Mouse (Mus musculus): ENCODE results near the gene Errfi1. TPM values are rescaled to one million over a fixed set of nuclear protein-coding genes. Genes with fewer than 3 reads are reported as not detected.

Errfi1 gene
- polyA plus RNA-seq, 1 experiment from 2014 or later: 26.9 TPM

DNA sequence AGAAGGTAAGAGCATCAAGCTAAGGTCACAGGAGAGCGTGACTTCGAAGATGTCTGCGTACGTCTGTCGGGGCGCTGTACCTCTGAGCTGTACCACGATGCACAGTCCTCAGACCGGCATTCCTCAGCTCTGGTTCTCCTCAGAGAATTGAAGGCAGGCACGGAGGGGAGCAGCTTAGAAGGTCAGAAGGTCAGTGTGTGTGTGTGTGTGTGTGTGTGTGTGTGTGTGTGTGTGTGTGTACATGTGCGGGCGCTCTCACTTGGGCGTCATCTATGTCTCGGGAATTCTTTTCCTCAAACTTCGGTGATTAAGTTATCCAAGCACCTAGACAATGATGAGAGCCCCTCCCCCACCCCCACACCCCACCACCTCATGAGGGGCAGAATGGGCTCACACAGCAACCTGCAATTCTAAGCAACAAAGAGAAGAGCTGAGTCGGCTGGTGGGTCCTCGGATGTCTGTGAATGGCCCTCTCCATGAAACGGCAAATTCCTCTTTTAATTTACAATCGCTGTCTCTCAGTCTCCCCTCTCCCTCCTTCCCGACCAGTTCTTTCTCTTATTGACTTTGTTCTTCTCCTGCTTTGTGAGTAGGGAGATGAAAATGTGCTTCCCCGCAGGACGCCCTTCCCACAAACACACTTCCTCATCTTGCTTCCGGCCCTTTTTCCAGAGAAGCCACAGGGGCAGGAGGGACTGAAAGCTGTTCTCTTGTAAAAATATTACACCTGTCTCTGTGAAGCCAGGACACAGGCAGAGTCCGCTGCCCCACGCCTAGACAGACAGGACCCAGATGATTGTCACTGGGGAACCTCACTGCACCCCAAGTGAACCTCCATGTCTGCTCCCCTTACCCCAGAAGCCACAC, 29.9 kb upstream of the Errfi1 start:
- H3K36me3 ChIP-seq: no peaks in the 10 kb centered on the region
- H3K4me1 ChIP-seq: peaks cover 47% of the 10 kb centered on the region
- H3K9ac ChIP-seq: no peak overlapping the region
- no peaks in the 10 kb centered on the region for H3K27me3 ChIP-seq
- no peak overlapping the region for H3K4me2 ChIP-seq (replicated peaks)
- no peak overlapping the region for H3K4me3 ChIP-seq
- ATAC-seq (ENCODE audit: insufficient number of reproducible peaks, insufficient read depth, low FRiP score, low TSS enrichment): no peak
- H3K27ac ChIP-seq: peak overlapping the region; percentile 65; the same call in 1 of the 2 replicates
- WGBS: 54% methylated on average over 23 of the region's 24 CpGs
- H3K9me3 ChIP-seq: no peaks in the 10 kb centered on the region

- Histone ChIP-seq H3K27ac (peak overlapping the region; percentile 24), H3K4me1 (peaks cover 41% of the 10 kb centered on the region), H3K4me2 (replicated peaks) (no peak overlapping the region), H3K4me3 (no peak overlapping the region), H3K27me3 (no peaks in the 10 kb centered on the region), H3K9me3 (no peaks in the 10 kb centered on the region), H3K36me3 (no peaks in the 10 kb centered on the region), H3K9ac (no peak overlapping the region)
- ATAC-seq (ENCODE audit: insufficient number of reproducible peaks, insufficient read depth, low FRiP score, low TSS enrichment): no peak
- 39% methylated on average over 6 of the region's 6 CpGs for WGBS
Observed at GRCm38 (mm10) chr4:150824877-150825276, 28.8 kb upstream of the Errfi1 start.

DNA sequence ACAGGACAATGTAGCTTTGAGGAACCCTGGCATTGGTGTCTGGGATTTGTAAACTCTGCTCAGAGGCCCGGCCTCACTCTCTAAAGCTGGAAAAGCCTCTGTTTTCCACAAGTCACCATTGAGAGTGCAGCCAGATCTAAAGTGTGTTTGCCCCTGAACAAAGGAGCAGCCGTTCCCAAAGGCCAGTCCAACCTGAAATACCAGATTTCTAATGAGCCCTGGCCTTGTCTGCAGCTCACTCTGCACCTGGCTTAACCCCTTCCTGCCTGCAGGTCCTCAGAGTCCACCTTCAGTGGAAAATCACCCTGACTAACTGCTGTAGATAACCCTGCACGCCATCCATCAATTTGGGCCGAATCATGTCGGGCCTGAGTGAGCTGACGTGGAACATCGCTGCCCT, 28.2 kb upstream of the Errfi1 start:
- H3K4me2 ChIP-seq (replicated peaks): no peak overlapping the region
- no peaks in the 10 kb centered on the region for H3K36me3 ChIP-seq
- H3K27me3 ChIP-seq: no peaks in the 10 kb centered on the region
- WGBS: 27% methylated on average over 7 of the region's 7 CpGs
- no peak overlapping the region for H3K4me3 ChIP-seq
- H3K9ac ChIP-seq: no peak overlapping the region
- H3K9me3 ChIP-seq: no peaks in the 10 kb centered on the region
- H3K4me1 ChIP-seq: peaks cover 41% of the 10 kb centered on the region
- peak overlapping the region; percentile 24 for H3K27ac ChIP-seq
- peak; percentile 43; the same call in 1 of the 2 replicates for ATAC-seq (ENCODE audit: insufficient number of reproducible peaks, insufficient read depth, low FRiP score, low TSS enrichment)

DNA sequence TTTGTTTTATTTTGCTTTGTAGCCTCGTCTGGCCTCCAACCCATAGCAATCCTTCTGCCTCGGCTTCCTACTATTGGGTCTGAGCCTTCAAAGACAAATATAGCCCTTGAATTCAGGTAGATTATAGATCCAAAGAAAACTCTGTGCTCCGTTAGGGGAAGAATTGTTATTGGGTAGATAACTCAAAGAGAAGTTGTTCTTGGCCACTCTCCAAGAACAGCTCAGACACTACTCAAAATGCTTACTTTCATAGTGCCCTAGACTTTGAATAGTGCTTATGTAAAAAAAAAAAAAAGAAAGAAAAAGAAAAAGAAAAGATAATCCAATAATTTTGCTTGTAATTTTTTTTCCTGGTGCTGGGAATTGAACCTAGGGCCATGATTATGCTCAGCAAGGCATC, 22.4 kb upstream of the Errfi1 start:
- Histone ChIP-seq H3K4me3 (no peak overlapping the region), H3K27ac (no peak overlapping the region), H3K4me2 (replicated peaks) (no peak overlapping the region), H3K27me3 (no peaks in the 10 kb centered on the region), H3K9ac (no peak overlapping the region), H3K9me3 (no peaks in the 10 kb centered on the region), H3K36me3 (no peaks in the 10 kb centered on the region), H3K4me1 (peaks cover 16% of the 10 kb centered on the region; the same call in 1 of the 2 replicates)
- no peak for ATAC-seq (ENCODE audit: insufficient number of reproducible peaks, insufficient read depth, low FRiP score, low TSS enrichment)
- WGBS: 62% methylated on average over 3 of the region's 3 CpGs

DNA sequence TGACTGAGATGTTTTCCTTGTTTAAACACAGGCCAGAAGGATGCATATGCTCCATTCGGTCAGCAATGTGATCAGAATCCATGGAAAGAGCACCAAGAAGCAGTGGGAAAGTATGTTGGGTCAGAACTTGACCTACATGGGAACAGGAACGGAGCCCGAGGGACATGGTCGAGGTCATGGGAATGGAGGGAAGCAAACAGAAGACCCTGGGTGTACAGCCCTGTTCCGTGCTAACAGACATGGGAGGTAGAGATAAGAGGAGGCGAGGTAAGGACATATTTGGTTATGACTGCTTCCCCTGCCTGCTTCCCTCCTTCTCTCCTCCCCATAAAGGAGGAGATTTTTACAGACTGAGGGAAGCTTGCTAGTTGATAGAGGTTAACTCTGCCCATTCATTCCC, 21.8 kb upstream of the Errfi1 start:
- H3K4me3 ChIP-seq: no peak overlapping the region
- H3K27ac ChIP-seq: no peak overlapping the region
- no peak overlapping the region for H3K4me2 ChIP-seq (replicated peaks)
- H3K9me3 ChIP-seq: no peaks in the 10 kb centered on the region
- H3K4me1 ChIP-seq: peaks cover 10% of the 10 kb centered on the region; the same call in 1 of the 2 replicates
- H3K36me3 ChIP-seq: no peaks in the 10 kb centered on the region
- ATAC-seq (ENCODE audit: insufficient number of reproducible peaks, insufficient read depth, low FRiP score, low TSS enrichment): no peak
- H3K27me3 ChIP-seq: no peaks in the 10 kb centered on the region
- H3K9ac ChIP-seq: no peak overlapping the region
- WGBS: 93% methylated on average over 6 of the region's 6 CpGs

DNA sequence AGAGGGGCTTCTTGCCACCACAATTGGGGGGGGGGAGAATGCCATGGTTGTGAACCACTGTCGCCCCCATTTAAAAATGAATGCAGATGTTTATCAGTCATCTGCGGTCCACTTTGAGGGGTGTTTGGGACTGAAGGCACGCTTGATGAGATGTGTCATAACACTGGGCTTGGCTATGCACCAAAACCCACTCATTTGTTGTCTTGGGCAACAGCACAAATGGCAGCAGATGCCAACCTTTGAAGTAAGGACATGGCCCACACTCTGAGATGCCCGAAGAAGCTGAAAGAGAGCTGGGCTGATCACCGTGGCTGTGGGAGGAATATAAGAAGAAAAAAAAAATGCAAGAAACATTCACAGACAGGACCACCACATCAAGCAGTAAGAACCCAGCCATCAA, 18.6 kb upstream of the Errfi1 start:
- Histone ChIP-seq H3K9me3 (no peaks in the 10 kb centered on the region), H3K4me3 (no peak overlapping the region), H3K27me3 (no peaks in the 10 kb centered on the region), H3K4me1 (peaks cover 3% of the 10 kb centered on the region; the same call in 1 of the 2 replicates), H3K27ac (no peak overlapping the region), H3K36me3 (no peaks in the 10 kb centered on the region), H3K9ac (no peak overlapping the region), H3K4me2 (replicated peaks) (no peak overlapping the region)
- WGBS: 93% methylated on average over 5 of the region's 5 CpGs
- ATAC-seq (ENCODE audit: insufficient number of reproducible peaks, insufficient read depth, low FRiP score, low TSS enrichment): no peak

DNA sequence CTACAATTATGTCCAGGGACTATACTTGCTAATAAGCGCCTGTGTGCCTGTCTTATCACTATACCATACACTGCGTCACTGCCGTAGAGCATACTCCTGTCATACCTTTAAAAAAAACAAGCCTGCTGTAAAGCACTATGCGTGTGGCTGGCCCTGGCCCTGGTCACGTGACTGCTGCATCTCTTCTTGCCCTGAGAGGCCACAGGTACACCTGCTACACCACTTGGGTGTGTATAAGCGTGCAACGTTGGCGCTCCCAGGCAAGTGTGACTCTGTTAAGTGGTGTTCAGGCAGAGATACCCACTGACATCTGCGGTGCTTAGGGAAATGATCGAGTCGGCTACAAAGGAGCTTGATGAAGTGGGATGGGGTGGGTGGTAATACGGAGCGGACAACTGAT, 17.5 kb upstream of the Errfi1 start:
- H3K4me3 ChIP-seq: no peak overlapping the region
- H3K9ac ChIP-seq: no peak overlapping the region
- H3K27me3 ChIP-seq: no peaks in the 10 kb centered on the region
- no peak for ATAC-seq (ENCODE audit: insufficient number of reproducible peaks, insufficient read depth, low FRiP score, low TSS enrichment)
- peaks cover 3% of the 10 kb centered on the region; the same call in 1 of the 2 replicates for H3K4me1 ChIP-seq
- H3K36me3 ChIP-seq: no peaks in the 10 kb centered on the region
- H3K27ac ChIP-seq: no peak overlapping the region
- 92% methylated on average over 13 of the region's 13 CpGs for WGBS
- H3K4me2 ChIP-seq (replicated peaks): no peak overlapping the region
- H3K9me3 ChIP-seq: no peaks in the 10 kb centered on the region

GRCm38 (mm10) chr4:150836961-150837360, 16.8 kb upstream of the Errfi1 start:
- Histone ChIP-seq H3K27ac (no peak overlapping the region), H3K4me2 (replicated peaks) (no peak overlapping the region), H3K27me3 (no peaks in the 10 kb centered on the region), H3K4me3 (no peak overlapping the region), H3K4me1 (peaks cover 3% of the 10 kb centered on the region; the same call in 1 of the 2 replicates), H3K36me3 (no peaks in the 10 kb centered on the region), H3K9ac (no peak overlapping the region), H3K9me3 (no peaks in the 10 kb centered on the region)
- ATAC-seq (ENCODE audit: insufficient number of reproducible peaks, insufficient read depth, low FRiP score, low TSS enrichment): no peak
- WGBS: 92% methylated on average over 12 of the region's 12 CpGs

DNA sequence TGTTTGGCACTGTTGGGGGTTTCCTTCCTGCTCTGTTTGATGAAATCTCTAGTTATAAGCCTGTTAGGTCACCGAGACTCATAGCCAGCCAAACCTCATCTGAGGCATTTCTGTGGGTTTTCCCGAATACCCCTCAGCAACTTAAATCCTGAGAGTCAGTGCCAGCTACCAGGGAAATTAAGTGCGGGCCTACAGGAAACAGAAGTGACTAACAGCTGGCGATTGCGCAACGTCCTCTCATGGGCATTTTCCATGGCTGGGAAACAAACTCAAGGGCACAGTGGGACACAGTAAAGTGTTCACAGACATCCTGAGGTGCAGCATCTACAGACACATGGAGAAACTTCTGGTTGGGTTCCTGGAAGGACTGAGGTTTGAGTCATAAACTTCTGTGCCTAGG, 16.3 kb upstream of the Errfi1 start:
- H3K36me3 ChIP-seq: no peaks in the 10 kb centered on the region
- H3K4me2 ChIP-seq (replicated peaks): no peak overlapping the region
- no peaks in the 10 kb centered on the region for H3K9me3 ChIP-seq
- ATAC-seq (ENCODE audit: insufficient number of reproducible peaks, insufficient read depth, low FRiP score, low TSS enrichment): no peak
- peaks cover 3% of the 10 kb centered on the region; the same call in 1 of the 2 replicates for H3K4me1 ChIP-seq
- no peak overlapping the region for H3K9ac ChIP-seq
- WGBS: 80% methylated on average over 6 of the region's 6 CpGs
- no peak overlapping the region for H3K27ac ChIP-seq
- H3K4me3 ChIP-seq: no peak overlapping the region
- H3K27me3 ChIP-seq: no peaks in the 10 kb centered on the region

DNA sequence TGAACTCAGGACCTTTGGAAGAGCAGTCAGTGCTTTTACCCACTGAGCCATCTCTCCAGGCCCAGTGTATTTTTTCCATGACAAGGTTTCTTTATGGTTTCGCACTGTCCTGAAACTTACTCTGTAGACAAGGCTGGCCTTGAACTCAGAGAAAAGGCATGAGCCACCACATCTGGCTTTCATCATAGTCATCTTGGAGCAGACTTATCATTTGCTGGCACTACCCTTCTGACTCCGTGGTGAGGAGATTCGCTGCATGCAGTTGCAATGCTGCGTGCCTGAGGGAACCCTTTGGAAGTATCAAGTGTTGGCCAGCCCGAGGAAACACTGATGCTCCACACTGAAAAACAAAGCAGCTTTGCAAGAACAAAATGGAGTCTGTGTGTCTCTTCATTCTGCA, 11.7 kb upstream of the Errfi1 start:
- Histone ChIP-seq H3K9ac (no peak overlapping the region), H3K27me3 (no peaks in the 10 kb centered on the region), H3K36me3 (no peaks in the 10 kb centered on the region), H3K4me2 (replicated peaks) (no peak overlapping the region), H3K4me1 (peaks cover 3% of the 10 kb centered on the region; the same call in 1 of the 2 replicates), H3K4me3 (no peak overlapping the region), H3K9me3 (no peaks in the 10 kb centered on the region), H3K27ac (peak overlapping the region; percentile 4; the same call in 1 of the 2 replicates)
- no peak for ATAC-seq (ENCODE audit: insufficient number of reproducible peaks, insufficient read depth, low FRiP score, low TSS enrichment)
- WGBS: 57% methylated on average over 5 of the region's 5 CpGs

- no peak overlapping the region for H3K9ac ChIP-seq
- no peaks in the 10 kb centered on the region for H3K9me3 ChIP-seq
- H3K4me1 ChIP-seq: peaks cover 3% of the 10 kb centered on the region; the same call in 1 of the 2 replicates
- H3K27me3 ChIP-seq: no peaks in the 10 kb centered on the region
- no peak overlapping the region for H3K4me2 ChIP-seq (replicated peaks)
- WGBS: 84% methylated on average over 7 of the region's 7 CpGs
- no peak overlapping the region for H3K4me3 ChIP-seq
- H3K36me3 ChIP-seq: no peaks in the 10 kb centered on the region
- ATAC-seq (ENCODE audit: insufficient number of reproducible peaks, insufficient read depth, low FRiP score, low TSS enrichment): no peak
- H3K27ac ChIP-seq: no peak overlapping the region
Observed at GRCm38 (mm10) chr4:150843181-150843580, 10.5 kb upstream of the Errfi1 start.

GRCm38 (mm10) chr4:150846316-150846715, 7.4 kb upstream of the Errfi1 start:
- Histone ChIP-seq H3K36me3 (no peaks in the 10 kb centered on the region), H3K27me3 (no peaks in the 10 kb centered on the region), H3K4me1 (no peaks in the 10 kb centered on the region), H3K27ac (no peak overlapping the region), H3K9ac (no peak overlapping the region), H3K4me3 (no peak overlapping the region), H3K4me2 (replicated peaks) (no peak overlapping the region), H3K9me3 (no peaks in the 10 kb centered on the region)
- no peak for ATAC-seq (ENCODE audit: insufficient number of reproducible peaks, insufficient read depth, low FRiP score, low TSS enrichment)
- WGBS: 75% methylated on average over 8 of the region's 8 CpGs

All from embryonic facial prominence, embryonic 12.5 days (tissue).